Mouse (Mus musculus): ENCODE measurements around the gene Gm10645. TPM values are rescaled to one million over a fixed set of nuclear protein-coding genes. Genes with fewer than 3 reads are reported as not detected.

Gm10645 gene
- total RNA-seq, 2 experiments from 2014 or later, result not detected

- peak; percentile 62 for ATAC-seq (replicated peaks; ENCODE audit: poor library complexity)
These were observed 3.7 kb upstream of the Gm10645 start for GRCm38 (mm10) chr8:83169709-83170108.

GRCm38 (mm10) chr8:83169127-83169526, 3.2 kb upstream of the Gm10645 start:
- no peak for ATAC-seq (replicated peaks; ENCODE audit: poor library complexity)

GRCm38 (mm10) chr8:83167932-83168331, 2.0 kb upstream of the Gm10645 start:
- ATAC-seq (replicated peaks; ENCODE audit: poor library complexity), result no peak

GRCm38 (mm10) chr8:83165235-83165930, 587 bp downstream of the Gm10645 start, which contains the start of gene Tbc1d9:
Tbc1d9 (plus strand) TSS chr8:83165352.
- ATAC-seq (replicated peaks; ENCODE audit: poor library complexity), result peak; percentile 86

GRCm38 (mm10) chr8:83160613-83161012, 5.4 kb downstream of the Gm10645 start:
- no peak for ATAC-seq (replicated peaks; ENCODE audit: poor library complexity)

- no peak for ATAC-seq (replicated peaks; ENCODE audit: poor library complexity)
These were observed 6.4 kb downstream of the Gm10645 start for GRCm38 (mm10) chr8:83159615-83160014.

- peak; percentile 26 for ATAC-seq (replicated peaks; ENCODE audit: poor library complexity)
These were observed 7.0 kb downstream of the Gm10645 start for GRCm38 (mm10) chr8:83158971-83159370.

- ATAC-seq (replicated peaks; ENCODE audit: poor library complexity), result no peak
These were observed 10.9 kb downstream of the Gm10645 start for GRCm38 (mm10) chr8:83155110-83155509.

GRCm38 (mm10) chr8:83152470-83152869, 13.5 kb downstream of the Gm10645 start:
- peak; percentile 31; the same call in 1 of the 2 replicates for ATAC-seq (replicated peaks; ENCODE audit: poor library complexity)

- ATAC-seq (replicated peaks; ENCODE audit: poor library complexity), result no peak
These were observed 13.9 kb downstream of the Gm10645 start for GRCm38 (mm10) chr8:83152055-83152454.

GRCm38 (mm10) chr8:83149124-83149523, 16.8 kb downstream of the Gm10645 start:
- no peak for ATAC-seq (replicated peaks; ENCODE audit: poor library complexity)

- ATAC-seq (replicated peaks; ENCODE audit: poor library complexity), result no peak
These were observed 20.5 kb downstream of the Gm10645 start for GRCm38 (mm10) chr8:83145421-83145820.

- ATAC-seq (replicated peaks; ENCODE audit: poor library complexity), result peak; percentile 29; the same call in 1 of the 2 replicates
These were observed 21.4 kb downstream of the Gm10645 start for GRCm38 (mm10) chr8:83144601-83145000.

- ATAC-seq (replicated peaks; ENCODE audit: poor library complexity), result peak; percentile 69
These were observed 24.6 kb downstream of the Gm10645 start for GRCm38 (mm10) chr8:83141358-83141757.

- peak; percentile 85 for ATAC-seq (replicated peaks; ENCODE audit: poor library complexity)
These were observed 25.3 kb downstream of the Gm10645 start for GRCm38 (mm10) chr8:83140701-83141111.

- peak; percentile 23; the same call in 1 of the 2 replicates for ATAC-seq (replicated peaks; ENCODE audit: poor library complexity)
These were observed 25.9 kb downstream of the Gm10645 start for GRCm38 (mm10) chr8:83140068-83140467.

- no peak for ATAC-seq (replicated peaks; ENCODE audit: poor library complexity)
These were observed 30.9 kb downstream of the Gm10645 start for GRCm38 (mm10) chr8:83135086-83135485.

Other genes with a start within 250 kb of the Gm10645 start
- gene Tbc1d9, start 818 bp downstream of the Gm10645 start, total RNA-seq (2015), result 0.34 and 0.42 TPM in 2 replicates
- 0.71 and 1.3 TPM in 2 replicates for gene Tbc1d9, start 818 bp downstream of the Gm10645 start, total RNA-seq (2017)
- not detected in 2 replicates for gene Ucp1, start 124.2 kb upstream of the Gm10645 start, total RNA-seq (2015)
- gene Ucp1, start 124.2 kb upstream of the Gm10645 start, total RNA-seq (2017), result not detected in 2 replicates
- 12.6 and 13.5 TPM in 2 replicates for gene Elmod2, start 166.3 kb upstream of the Gm10645 start, total RNA-seq (2015)
- gene Elmod2, start 166.3 kb upstream of the Gm10645 start, total RNA-seq (2017), result 18.4 and 29.3 TPM in 2 replicates
- not detected in 2 replicates for gene Mgat4d, start 182.3 kb upstream of the Gm10645 start, total RNA-seq (2015)
- gene Mgat4d, start 182.3 kb upstream of the Gm10645 start, total RNA-seq (2017), result not detected in 2 replicates
- 0.05 TPM in 1 of 2 replicates, not detected in the other for gene Clgn, start 223.7 kb upstream of the Gm10645 start, total RNA-seq (2015)
- not detected in 2 replicates for gene Clgn, start 223.7 kb upstream of the Gm10645 start, total RNA-seq (2017)

All from megakaryocyte progenitor cell, adult 5-6 weeks (primary cell).